Mouse (Mus musculus) embryonic fibroblast, embryonic 13.5 days (primary cell): ENCODE results near the gene Galm. TPM values are rescaled to one million over a fixed set of nuclear protein-coding genes. Genes with fewer than 3 reads are reported as not detected.

Experiments used
- H3K27ac ChIP-seq: 2 replicates; pipeline ENCODE4 v1.5.1; 2012; ENCODE audit warnings: low read length, control low read depth, inconsistent platforms; ENCODE audit not compliant: insufficient read depth
- H3K4me1 ChIP-seq: 2 replicates; pipeline ENCODE4 v1.6.1; 2011; ENCODE audit warnings: low read length; ENCODE audit not compliant: control insufficient read depth, insufficient read depth
- H3K4me3 ChIP-seq: 2 replicates; pipeline ENCODE4 v1.5.1; 2011; ENCODE audit warnings: mild to moderate bottlenecking, control low read depth, low read length; ENCODE audit not compliant: insufficient read depth
- CTCF ChIP-seq: IDR thresholded peaks from 2 replicates; pipeline ENCODE4 v1.5.1; 2011; ENCODE audit warnings: mild to moderate bottlenecking, control low read depth, low read length, moderate library complexity, borderline replicate concordance; ENCODE audit not compliant: insufficient read depth
- POLR2A ChIP-seq: IDR thresholded peaks from 2 replicates; pipeline ENCODE4 v1.6.1; 2011; ENCODE audit warnings: low read depth, mild to moderate bottlenecking, control low read depth, low read length, moderate library complexity
- polyA plus RNA-seq: library from polyadenylated mRNA; stranded (reverse); fragments of >200 nt; gene quantifications from 2 replicates; pipeline ENCODE4 v1.2.4, GENCODE M21; 2011; ENCODE audit warnings: low read depth; ENCODE audit not compliant: missing spikeins, insufficient read length

Gene Galm
- polyA plus RNA-seq, 1 experiment = 10.0 TPM

DNA sequence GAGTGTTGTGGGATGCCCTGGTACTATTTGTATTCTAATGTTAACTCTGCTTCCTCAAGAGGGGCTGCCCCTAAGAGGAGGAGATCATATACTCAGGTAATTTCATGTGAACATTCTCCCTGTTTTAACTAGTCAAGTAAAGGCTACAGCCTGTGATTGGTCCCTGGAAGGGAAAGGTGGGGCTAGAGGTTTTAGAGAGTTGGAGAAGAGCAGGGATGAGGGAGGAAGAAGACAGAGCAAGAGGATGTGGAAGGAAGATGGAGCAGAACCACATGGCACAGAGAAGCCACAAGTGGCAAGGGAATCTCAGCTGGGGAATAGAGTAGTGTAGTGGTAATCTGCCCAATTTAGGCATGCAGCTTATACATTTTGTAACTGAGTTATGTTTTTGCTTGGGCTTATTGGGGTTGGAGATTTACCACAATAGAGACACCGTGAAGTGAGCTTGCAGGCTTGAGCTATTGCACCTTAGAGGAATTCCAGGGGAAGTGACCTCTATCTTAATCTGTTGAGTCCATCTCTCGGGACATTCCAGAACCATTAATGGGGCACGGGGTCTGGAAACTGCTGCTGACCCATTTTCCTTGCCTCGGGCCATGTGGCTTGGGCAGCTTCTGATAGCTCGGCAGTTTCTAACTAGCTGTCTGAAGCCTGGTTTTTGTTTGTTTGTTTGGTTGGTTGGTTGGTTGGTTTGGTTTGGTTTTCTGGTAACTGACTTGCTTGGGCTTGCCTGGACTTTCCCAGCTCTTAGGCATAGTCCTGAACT lies 2.1 kb upstream of the Galm start:
- no peak for TF ChIP-seq POLR2A
- TF ChIP-seq CTCF = no peak
- peaks cover 5% of the 10 kb centered on the region for H3K4me1 ChIP-seq
- no peak overlapping the region for H3K4me3 ChIP-seq
- H3K27ac ChIP-seq = no peak overlapping the region

- TF ChIP-seq POLR2A = no peak
- H3K27ac ChIP-seq = no peak overlapping the region
- H3K4me1 ChIP-seq = peaks cover 5% of the 10 kb centered on the region
- H3K4me3 ChIP-seq = no peak overlapping the region
These were observed 1.1 kb upstream of the Galm start for GRCm38 (mm10) chr17:80126166-80126565.

DNA sequence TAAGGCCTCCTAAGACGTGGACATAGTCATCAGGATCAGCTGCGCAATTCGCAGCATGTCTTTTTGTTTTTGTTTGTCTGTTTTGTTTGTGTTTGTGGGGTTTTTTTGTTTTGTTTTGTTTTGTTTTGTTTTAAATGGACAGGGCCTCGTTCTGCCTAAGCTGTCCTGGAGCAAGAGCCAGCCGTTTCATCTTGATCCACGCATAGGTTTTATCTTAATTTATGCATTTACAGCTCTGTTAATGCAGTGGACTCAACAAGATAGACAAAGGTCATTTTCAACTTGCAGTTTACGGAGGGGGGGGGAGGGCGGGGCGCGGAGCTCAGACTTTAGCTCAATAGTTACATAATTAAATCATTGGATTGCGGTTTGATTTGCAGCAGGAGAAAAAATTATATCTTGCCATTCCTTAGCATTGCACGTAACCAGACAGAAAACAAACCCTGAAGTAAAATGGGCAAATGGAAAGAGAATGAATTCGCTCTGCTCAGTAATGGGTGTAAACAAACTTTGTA lies 1.3 kb downstream of the Galm start:
- TF ChIP-seq POLR2A = no peak
- TF ChIP-seq CTCF = no peak
- H3K4me1 ChIP-seq = peaks cover 5% of the 10 kb centered on the region
- peak overlapping the region; percentile 30; the same call in 1 of the 2 replicates for H3K27ac ChIP-seq
- peak overlapping the region; percentile 36 for H3K4me3 ChIP-seq

DNA sequence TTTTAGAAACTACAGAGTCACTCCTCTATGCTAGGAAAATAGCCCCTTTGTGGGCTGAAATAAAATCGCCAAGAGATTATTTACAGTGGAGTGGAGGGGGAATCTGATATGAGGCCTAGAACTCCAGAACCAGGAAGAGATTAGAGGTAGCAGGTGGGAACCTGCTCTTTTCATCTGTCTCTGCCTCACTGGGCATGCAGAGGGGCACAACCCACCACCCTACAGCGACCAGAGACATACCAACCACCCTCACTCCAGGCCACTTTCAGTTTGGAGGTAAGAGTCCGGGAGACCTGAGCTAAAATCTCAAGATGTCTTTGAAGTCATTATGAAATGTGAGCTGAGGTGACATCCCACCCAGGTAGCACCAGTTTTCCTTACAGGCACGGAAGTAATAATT lies 2.1 kb downstream of the Galm start:
- Histone ChIP-seq H3K4me3 (no peak overlapping the region), H3K4me1 (peaks cover 5% of the 10 kb centered on the region), H3K27ac (no peak overlapping the region)
- TF ChIP-seq CTCF (no peak), POLR2A (no peak)

GRCm38 (mm10) chr17:80130718-80131430 lies 3.6 kb downstream of the Galm start:
- no peak for TF ChIP-seq CTCF
- no peak for TF ChIP-seq POLR2A
- Histone ChIP-seq H3K4me3 (no peak overlapping the region), H3K27ac (no peak overlapping the region), H3K4me1 (peaks cover 5% of the 10 kb centered on the region)

- peaks cover 2% of the 10 kb centered on the region; the same call in 1 of the 2 replicates for H3K4me1 ChIP-seq
- TF ChIP-seq CTCF (no peak), POLR2A (no peak)
These were observed 4.1 kb downstream of the Galm start for GRCm38 (mm10) chr17:80131431-80131766.

DNA sequence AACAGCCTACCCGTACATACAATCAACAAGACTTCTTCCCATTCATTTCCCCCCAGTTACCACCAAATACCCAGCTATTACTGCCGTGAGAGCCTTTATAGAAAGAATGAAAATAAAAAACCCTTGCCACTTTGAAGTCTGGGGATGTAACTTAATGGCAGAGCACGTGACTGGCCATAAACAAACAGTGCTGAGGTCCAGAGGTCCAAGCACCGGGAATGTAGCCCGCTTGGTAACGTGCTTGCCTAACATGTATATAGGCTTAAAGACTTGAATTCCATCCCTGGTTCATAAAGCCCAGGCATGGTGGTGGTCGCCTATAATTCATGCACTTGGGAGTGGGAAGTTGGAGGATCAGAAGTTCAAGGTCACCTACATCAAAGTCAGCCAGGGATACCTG lies 4.6 kb downstream of the Galm start:
- peaks cover 2% of the 10 kb centered on the region; the same call in 1 of the 2 replicates for H3K4me1 ChIP-seq
- TF ChIP-seq POLR2A (no peak), CTCF (no peak)

More at GRCm38 (mm10) chr17:80131431-80131766, 4.1 kb downstream of the Galm start:
- no peak overlapping the region for H3K4me3 ChIP-seq
- H3K27ac ChIP-seq = no peak overlapping the region

DNA sequence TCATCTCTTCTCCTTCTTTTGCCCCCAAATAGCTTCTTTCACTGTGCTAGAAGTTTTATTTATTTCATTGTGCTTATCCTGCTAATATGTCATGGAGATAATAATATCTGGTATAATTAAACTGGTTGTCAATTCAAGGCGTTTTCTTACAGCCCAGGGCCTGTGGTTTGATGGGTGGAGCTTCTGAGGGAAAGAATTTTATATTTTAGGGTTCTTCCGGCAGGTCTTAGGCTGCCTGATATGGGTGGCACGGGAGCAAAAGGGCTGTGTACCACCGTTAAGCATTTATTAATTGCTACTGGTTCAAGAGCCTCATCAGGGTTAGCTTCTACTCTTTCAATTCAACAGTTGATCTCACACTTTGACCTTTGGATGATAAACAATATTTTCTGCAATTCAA lies 5.2 kb downstream of the Galm start:
- TF ChIP-seq CTCF = no peak
- TF ChIP-seq POLR2A = no peak

More for the DNA sequence above, 4.6 kb downstream of the Galm start:
- Histone ChIP-seq H3K4me3 (no peak overlapping the region), H3K27ac (no peak overlapping the region)

GRCm38 (mm10) chr17:80138434-80139162 lies 11.3 kb downstream of the Galm start:
- Histone ChIP-seq H3K4me1 (no peaks in the 10 kb centered on the region), H3K4me3 (no peak overlapping the region), H3K27ac (no peak overlapping the region)
- no peak for TF ChIP-seq CTCF
- no peak for TF ChIP-seq POLR2A

More for the DNA sequence above, 5.2 kb downstream of the Galm start:
- Histone ChIP-seq H3K27ac (no peak overlapping the region), H3K4me3 (no peak overlapping the region), H3K4me1 (peaks cover 2% of the 10 kb centered on the region; the same call in 1 of the 2 replicates)
